Mouse (Mus musculus) heart, embryonic 14.5 days (tissue): ENCODE results near the gene Sh2b3. TPM values are rescaled to one million over a fixed set of nuclear protein-coding genes. Genes with fewer than 3 reads are reported as not detected.

ENCODE experiments used
- microRNA-seq: library from miRNA; unstranded; fragments of <30 nt; microRNA quantifications from one replicate; pipeline ENCODE4, GENCODE M21; 2016
- polyA plus RNA-seq: library from polyadenylated mRNA; unstranded; fragments of >200 nt; fragmentation: Nextera tagmentation; extraction: Ambion mirVana; gene quantifications from 2 replicates; pipeline ENCODE4 v1.2.1, GENCODE M21; 2014

Gene Sh2b3
- polyA plus RNA-seq, 1 experiment from 2014 or later: 18.1 TPM

Small RNAs within 50 kb of the gene (microRNA-seq; reads per million reads assigned to microRNA genes)
- gene Mir7031: 1.7 reads per million

Other genes with a start within 250 kb of the Sh2b3 start
- 32.0 and 40.0 TPM in 2 replicates for gene Aldh2, start 243.8 kb downstream of the Sh2b3 start, polyA plus RNA-seq
- 7.2 and 7.3 TPM in 2 replicates for gene Acad12, start 218.7 kb downstream of the Sh2b3 start, polyA plus RNA-seq
- gene Acad10, start 177.1 kb downstream of the Sh2b3 start, polyA plus RNA-seq: 1.1 and 1.5 TPM in 2 replicates
- 26.6 and 26.9 TPM in 2 replicates for gene Brap, start 177.1 kb downstream of the Sh2b3 start, polyA plus RNA-seq
- gene Atxn2, start 126.3 kb downstream of the Sh2b3 start, polyA plus RNA-seq: 84.8 and 86.9 TPM in 2 replicates
- 10.8 and 11.5 TPM in 2 replicates for gene Pheta1, start 11.3 kb upstream of the Sh2b3 start, polyA plus RNA-seq
- 6.4 and 7.9 TPM in 2 replicates for gene Cux2, start 212.5 kb upstream of the Sh2b3 start, polyA plus RNA-seq